Mouse (Mus musculus) spleen, adult 12 weeks (tissue): ENCODE measurements around the gene Myoz2.

Experiments used
- DNase-seq: peaks from one replicate; pipeline ENCODE4 v3.0.0; 2022; ENCODE audit warnings: low spot score

Gene Myoz2

DNA sequence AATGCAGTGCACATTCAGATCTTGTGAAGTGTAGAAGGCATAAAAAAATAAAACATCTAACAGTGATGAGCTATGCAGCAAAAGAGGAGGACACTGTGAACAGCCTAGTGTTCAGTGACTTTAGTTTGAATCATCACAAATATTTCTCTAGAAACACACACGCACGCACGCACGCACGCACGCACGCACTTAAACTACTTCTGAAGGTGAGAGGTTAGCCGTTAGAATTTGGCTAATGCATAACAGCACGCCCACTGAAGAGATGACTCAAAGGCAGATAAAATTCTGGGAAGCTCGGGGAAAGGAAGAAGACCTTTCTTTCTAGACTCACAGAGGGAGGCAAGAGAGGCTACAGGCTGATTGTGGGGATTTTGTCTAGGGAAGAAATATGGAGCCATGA lies 27.4 kb downstream of the Myoz2 start:
- DNase-seq: no peak

GRCm38 (mm10) chr3:123001053-123001452 lies 33.8 kb downstream of the Myoz2 start:
- DNase-seq: no peak

DNA sequence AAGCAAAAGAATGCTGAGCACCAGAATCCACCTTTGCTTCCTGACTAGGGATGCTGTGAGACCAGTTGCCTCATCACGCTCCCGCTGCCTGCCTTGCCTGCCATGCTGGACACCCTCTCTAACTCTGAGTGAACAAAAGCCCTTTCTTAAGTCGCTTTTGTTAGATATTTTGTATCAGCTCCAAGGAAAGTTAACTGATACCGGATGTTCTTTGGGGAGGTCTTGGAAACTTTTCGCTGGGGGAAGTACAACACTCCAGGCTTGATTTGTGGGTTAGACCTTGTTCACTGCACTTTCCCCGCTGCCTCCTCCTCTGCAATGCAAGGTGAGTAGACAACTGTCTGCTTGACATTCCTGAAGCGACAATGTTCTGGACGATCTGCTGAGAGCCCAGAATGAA lies 36.3 kb downstream of the Myoz2 start:
- DNase-seq: no peak

GRCm38 (mm10) chr3:122996968-122997367 lies 37.8 kb downstream of the Myoz2 start:
- DNase-seq: no peak

DNA sequence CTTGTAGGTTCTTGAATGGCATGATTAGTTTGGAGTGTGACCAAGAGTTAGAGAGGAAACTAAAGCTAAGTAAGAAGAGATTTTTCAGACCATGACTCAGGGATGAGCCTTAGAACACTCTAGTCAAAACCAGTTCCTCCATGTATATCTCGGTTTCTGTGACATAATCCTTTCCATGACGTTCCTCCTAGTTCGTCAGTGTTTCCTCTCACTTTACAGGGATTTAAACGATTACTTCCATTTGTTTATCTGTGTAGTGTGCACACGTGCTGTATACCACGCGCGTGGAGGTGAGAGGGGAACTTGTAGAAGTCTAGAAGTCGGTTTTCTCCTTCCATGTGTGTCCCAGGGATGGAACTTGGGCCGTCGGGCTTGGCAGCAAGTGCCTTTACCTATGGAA lies 47.9 kb downstream of the Myoz2 start:
- no peak for DNase-seq

- no peak for DNase-seq
Measured at GRCm38 (mm10) chr3:122986386-122986785, 48.4 kb downstream of the Myoz2 start.

GRCm38 (mm10) chr3:122985183-122985944 lies 49.5 kb downstream of the Myoz2 start:
- DNase-seq: no peak

DNA sequence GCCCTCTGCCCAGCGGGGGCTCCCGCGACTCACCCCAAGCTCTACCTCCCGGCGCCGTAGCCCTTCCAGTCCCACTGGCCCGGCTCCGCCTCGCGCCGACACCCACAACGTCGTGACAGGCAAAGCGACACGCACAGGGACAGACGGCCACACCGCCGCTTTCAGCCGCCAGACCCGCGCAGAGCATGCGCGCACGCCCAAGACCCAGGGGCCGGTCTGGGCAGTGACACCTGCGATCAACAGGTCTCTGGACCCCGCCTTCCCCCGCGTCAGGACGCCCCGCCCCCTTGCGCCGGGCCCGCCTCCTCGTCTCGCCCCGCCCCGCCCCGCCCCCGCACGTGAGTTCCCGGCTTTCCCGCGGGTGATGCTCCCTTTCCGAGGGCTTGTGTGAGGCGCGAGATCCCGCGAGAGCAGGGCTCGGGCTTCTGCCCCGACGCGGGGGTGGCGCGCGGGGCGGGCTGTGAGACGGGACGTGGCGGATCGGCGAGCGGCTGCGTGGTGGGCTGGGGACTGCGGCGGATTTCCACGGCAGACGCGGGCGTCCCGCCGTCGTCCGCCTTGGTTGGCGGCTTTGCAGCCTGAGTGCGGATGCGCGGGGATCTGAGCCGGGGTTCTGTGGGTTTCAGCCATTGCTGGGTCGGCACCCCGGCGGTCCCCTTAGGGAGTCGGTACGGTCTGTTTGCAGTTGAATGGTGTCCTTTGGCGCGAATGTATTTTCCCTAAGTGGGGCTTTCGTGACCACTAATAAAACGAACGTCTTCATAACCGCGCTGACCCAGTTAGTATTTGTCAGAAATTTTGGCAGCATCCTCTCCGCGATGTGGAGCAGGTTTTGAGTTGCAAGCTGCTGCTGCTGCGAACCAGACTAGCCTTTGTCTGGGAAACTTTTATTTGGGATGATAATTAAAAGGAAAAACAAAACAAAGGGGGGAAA lies 50.3 kb downstream of the Myoz2 start, which contains the start of gene Usp53:
Gene Usp53, minus strand, starts transcription at position 262 of the 934 bp plus-strand sequence.
- peak; percentile 76 for DNase-seq

DNA sequence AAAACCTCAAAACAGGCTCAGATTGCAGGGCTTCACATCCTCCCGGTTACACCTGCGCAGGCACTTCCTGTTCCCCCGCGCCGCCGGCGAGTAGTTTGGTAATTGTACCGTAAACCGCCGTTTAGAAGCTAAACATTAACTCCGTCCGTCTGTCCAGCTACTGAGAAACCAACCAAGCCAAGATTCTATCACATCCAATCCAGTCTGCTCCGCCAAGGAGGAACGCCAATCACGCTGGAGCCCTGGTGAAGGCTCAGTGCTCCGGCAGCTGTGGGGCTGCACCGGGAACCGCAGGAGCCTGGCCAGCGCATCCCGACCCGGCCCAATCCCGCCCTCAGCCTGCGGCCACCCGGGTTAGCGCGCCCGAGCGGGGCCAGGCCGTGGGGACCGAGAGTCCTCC lies 51.0 kb downstream of the Myoz2 start:
- no peak for DNase-seq

DNA sequence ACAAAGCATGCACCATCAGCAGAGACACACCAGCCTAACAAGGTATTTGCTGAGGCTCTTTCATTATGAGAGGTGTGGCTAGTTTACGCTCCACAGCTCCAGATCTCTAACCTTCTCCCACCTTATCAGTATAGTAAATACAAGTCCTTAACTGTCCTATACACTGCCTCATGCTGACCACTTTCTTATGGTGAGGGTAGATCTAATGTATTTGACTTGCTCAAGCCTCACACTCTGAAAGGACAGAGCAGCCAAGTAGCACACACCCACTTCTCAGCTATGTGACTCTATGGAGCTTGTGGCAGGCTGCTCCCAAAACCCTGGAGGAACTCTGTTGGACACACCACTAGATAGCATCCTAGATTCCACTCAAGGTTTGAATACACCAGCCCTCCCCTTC lies 58.9 kb downstream of the Myoz2 start:
- no peak for DNase-seq

- no peak for DNase-seq
Measured at GRCm38 (mm10) chr3:122975363-122975762, 59.5 kb downstream of the Myoz2 start.

GRCm38 (mm10) chr3:122974833-122975232 lies 60.0 kb downstream of the Myoz2 start:
- DNase-seq: no peak

DNA sequence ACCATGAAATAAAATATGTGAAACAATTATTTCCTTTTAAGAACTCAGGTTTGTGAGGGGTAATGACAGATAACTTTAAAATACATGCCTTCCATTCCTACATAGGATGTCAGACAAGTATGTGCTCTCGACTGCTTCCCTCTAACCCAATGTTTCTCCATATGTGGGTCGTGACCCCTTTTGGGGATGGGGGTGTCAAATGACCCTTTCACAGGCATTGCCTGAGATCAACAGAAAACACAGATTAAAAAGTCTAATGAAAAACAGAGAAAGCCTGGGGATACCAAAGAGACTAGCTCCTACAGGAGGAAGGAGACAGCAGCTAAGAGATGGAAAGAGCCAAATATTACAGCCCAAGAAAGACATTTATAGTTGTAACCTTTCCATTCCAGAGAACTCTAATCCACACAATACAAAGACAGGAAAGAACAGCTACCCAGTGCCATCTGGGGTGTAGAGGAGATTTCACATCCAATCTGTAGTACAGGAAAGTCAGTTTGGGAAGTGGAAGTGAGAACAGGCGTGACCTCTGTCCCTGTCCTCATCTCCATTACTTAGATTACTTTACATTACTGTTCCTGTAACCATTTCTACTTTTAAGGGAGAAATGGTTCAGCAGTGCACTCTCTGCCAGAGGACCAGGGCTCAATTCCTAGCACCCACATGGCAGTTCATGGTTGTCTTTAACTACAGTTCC lies 62.5 kb downstream of the Myoz2 start:
- DNase-seq: no peak

- DNase-seq: no peak
Measured at GRCm38 (mm10) chr3:122968391-122968790, 66.4 kb downstream of the Myoz2 start.

DNA sequence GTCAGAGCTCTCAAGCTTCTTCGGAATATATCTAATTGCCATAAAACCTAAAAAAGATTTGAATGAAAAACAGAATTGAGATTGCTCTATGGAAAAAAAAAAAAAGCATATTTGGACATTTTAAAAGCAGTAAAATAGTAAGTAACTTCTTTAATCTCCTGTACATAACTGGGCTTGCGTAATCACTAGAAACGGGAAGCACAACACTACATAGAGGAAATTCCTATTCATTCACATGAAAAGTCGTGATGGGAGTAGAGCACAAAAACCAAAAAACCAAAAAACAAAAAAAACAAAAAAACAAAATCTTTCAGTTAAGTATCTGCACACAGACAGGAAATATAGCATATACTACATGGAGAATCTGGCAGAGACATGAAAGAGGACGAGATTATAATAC lies 70.5 kb downstream of the Myoz2 start:
- no peak for DNase-seq
